Mouse (Mus musculus): ENCODE results near the gene Tufm. TPM values are rescaled to one million over a fixed set of nuclear protein-coding genes. Genes with fewer than 3 reads are reported as not detected.

The Tufm gene
- polyA plus RNA-seq, 1 experiment: 167 TPM

GRCm38 (mm10) chr7:126502751-126503150, 15.6 kb downstream of the Tufm start:
- TF ChIP-seq TCF12 (IDR thresholded peaks at IDR 0.05; ENCODE audit: insufficient read depth, poor library complexity, severe bottlenecking): no peak
- TF ChIP-seq POLR2A (IDR thresholded peaks at IDR 0.05; ENCODE audit: insufficient read length, low read depth): no peak
- TF ChIP-seq MAX (IDR thresholded peaks at IDR 0.05; ENCODE audit: low read depth): no peak
- TF ChIP-seq SRF (IDR thresholded peaks at IDR 0.05; ENCODE audit: control insufficient read depth, insufficient read length, low read depth): no peak
- no peak for TF ChIP-seq E2F4 (IDR thresholded peaks at IDR 0.05; ENCODE audit: insufficient read depth)
- no peak for TF ChIP-seq POLR2AphosphoS2 (IDR thresholded peaks at IDR 0.05; ENCODE audit: insufficient read length, low read depth)
- TF ChIP-seq MYOG (IDR thresholded peaks at IDR 0.05; ENCODE audit: control insufficient read depth in 1 of 3, insufficient read depth in 1 of 3, insufficient read length in 2 of 3, low read depth in 2 of 3): no peak
- no peak for TF ChIP-seq TCF3 (IDR thresholded peaks at IDR 0.05; ENCODE audit: insufficient read length, low read depth)
- TF ChIP-seq REST (IDR thresholded peaks at IDR 0.05; ENCODE audit: insufficient read depth, insufficient read length): no peak
- no peak for TF ChIP-seq CEBPB (IDR thresholded peaks at IDR 0.05; ENCODE audit: insufficient read depth, poor library complexity, severe bottlenecking)
- no peak for TF ChIP-seq MYOD1 (IDR thresholded peaks at IDR 0.05; ENCODE audit: control insufficient read depth in 1 of 3, insufficient read length in 2 of 3, low read depth in 2 of 3)
- no peak for TF ChIP-seq USF1 (IDR thresholded peaks at IDR 0.05; ENCODE audit: low read depth)
- peak overlapping the region; percentile 91 for H3ac ChIP-seq (ENCODE audit: control insufficient read depth, insufficient read length)
- peaks cover 30% of the 10 kb centered on the region for H3K36me3 ChIP-seq (ENCODE audit: control insufficient read depth, insufficient read depth)
- peak overlapping the region; percentile 62 for H3K4me3 ChIP-seq
- H3K4me2 ChIP-seq (ENCODE audit: low read depth): no peak overlapping the region
- H3K79me2 ChIP-seq (ENCODE audit: control insufficient read depth, insufficient read depth): peaks cover 40% of the 10 kb centered on the region
- H3K27me3 ChIP-seq (ENCODE audit: control insufficient read depth, insufficient read depth, insufficient read length): no peaks in the 10 kb centered on the region

- peak within 1 kb of the TSS; percentile 62 for H3K4me3 ChIP-seq
- peaks cover 24% of the 10 kb centered on the region for H3K36me3 ChIP-seq (ENCODE audit: control insufficient read depth, insufficient read depth)
- peak within 1 kb of the TSS; percentile 91 for H3ac ChIP-seq (ENCODE audit: control insufficient read depth, insufficient read length)
- H3K79me2 ChIP-seq (ENCODE audit: control insufficient read depth, insufficient read depth): peaks cover 34% of the 10 kb centered on the region
- H3K27me3 ChIP-seq (ENCODE audit: control insufficient read depth, insufficient read depth, insufficient read length): no peaks in the 10 kb centered on the region
- peak within 1 kb of the TSS; percentile 98 for H3K4me2 ChIP-seq (ENCODE audit: low read depth)
- TF ChIP-seq MYOG (IDR thresholded peaks at IDR 0.05; ENCODE audit: control insufficient read depth in 1 of 3, insufficient read depth in 1 of 3, insufficient read length in 2 of 3, low read depth in 2 of 3) (peak in 1 of 3 experiments; percentile 39), TCF12 (IDR thresholded peaks at IDR 0.05; ENCODE audit: insufficient read depth, poor library complexity, severe bottlenecking) (no peak), TCF3 (IDR thresholded peaks at IDR 0.05; ENCODE audit: insufficient read length, low read depth) (no peak), USF1 (IDR thresholded peaks at IDR 0.05; ENCODE audit: low read depth) (no peak), SRF (IDR thresholded peaks at IDR 0.05; ENCODE audit: control insufficient read depth, insufficient read length, low read depth) (no peak), MYOD1 (IDR thresholded peaks at IDR 0.05; ENCODE audit: control insufficient read depth in 1 of 3, insufficient read length in 2 of 3, low read depth in 2 of 3) (peak in 1 of 3 experiments; percentile 20), POLR2A (IDR thresholded peaks at IDR 0.05; ENCODE audit: insufficient read length, low read depth) (peak; percentile 58), REST (IDR thresholded peaks at IDR 0.05; ENCODE audit: insufficient read depth, insufficient read length) (peak; percentile 33), MAX (IDR thresholded peaks at IDR 0.05; ENCODE audit: low read depth) (no peak), POLR2AphosphoS2 (IDR thresholded peaks at IDR 0.05; ENCODE audit: insufficient read length, low read depth) (peak; percentile 94)
These were observed 16.2 kb downstream of the Tufm start, which contains the start of gene Atxn2l for GRCm38 (mm10) chr7:126503273-126503878. Atxn2l (minus strand) TSS chr7:126503437.

DNA sequence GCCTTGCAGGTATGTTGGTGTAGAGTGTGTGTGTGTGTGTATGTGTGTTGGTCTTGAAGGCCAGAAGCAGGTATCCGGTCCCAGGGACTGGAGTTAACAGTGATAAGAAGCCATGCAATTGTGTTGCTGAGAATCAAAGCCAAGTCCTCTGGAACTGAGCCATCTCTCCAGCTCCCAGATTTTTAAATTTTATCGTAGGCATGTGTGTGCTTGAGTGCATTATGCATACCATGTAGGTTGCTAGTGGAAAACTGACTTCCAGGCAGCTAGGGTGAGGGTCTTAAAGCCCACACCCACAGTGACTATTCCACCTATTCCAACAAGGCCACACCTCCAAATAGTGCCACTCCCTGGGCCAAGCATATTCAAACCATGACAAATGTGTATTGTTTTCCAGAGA, 17.8 kb downstream of the Tufm start:
- Histone ChIP-seq H3K36me3 (ENCODE audit: control insufficient read depth, insufficient read depth) (peaks cover 12% of the 10 kb centered on the region), H3K79me2 (ENCODE audit: control insufficient read depth, insufficient read depth) (peaks cover 19% of the 10 kb centered on the region), H3ac (ENCODE audit: control insufficient read depth, insufficient read length) (no peak overlapping the region), H3K27me3 (ENCODE audit: control insufficient read depth, insufficient read depth, insufficient read length) (no peaks in the 10 kb centered on the region), H3K4me2 (ENCODE audit: low read depth) (no peak overlapping the region), H3K4me3 (no peak overlapping the region)
- TF ChIP-seq SRF (IDR thresholded peaks at IDR 0.05; ENCODE audit: control insufficient read depth, insufficient read length, low read depth): no peak

GRCm38 (mm10) chr7:126507126-126507778, 20.1 kb downstream of the Tufm start:
- no peaks in the 10 kb centered on the region for H3K27me3 ChIP-seq (ENCODE audit: control insufficient read depth, insufficient read depth, insufficient read length)
- H3ac ChIP-seq (ENCODE audit: control insufficient read depth, insufficient read length): no peak overlapping the region
- H3K4me2 ChIP-seq (ENCODE audit: low read depth): peak overlapping the region; percentile 2
- no peaks in the 10 kb centered on the region for H3K79me2 ChIP-seq (ENCODE audit: control insufficient read depth, insufficient read depth)
- TF ChIP-seq CEBPB (IDR thresholded peaks at IDR 0.05; ENCODE audit: insufficient read depth, poor library complexity, severe bottlenecking) (no peak), SRF (IDR thresholded peaks at IDR 0.05; ENCODE audit: control insufficient read depth, insufficient read length, low read depth) (no peak), POLR2A (IDR thresholded peaks at IDR 0.05; ENCODE audit: insufficient read length, low read depth) (no peak), USF1 (IDR thresholded peaks at IDR 0.05; ENCODE audit: low read depth) (no peak)
- no peak overlapping the region for H3K4me3 ChIP-seq
- H3K36me3 ChIP-seq (ENCODE audit: control insufficient read depth, insufficient read depth): no peaks in the 10 kb centered on the region

GRCm38 (mm10) chr7:126511287-126511686, 24.1 kb downstream of the Tufm start:
- no peaks in the 10 kb centered on the region for H3K79me2 ChIP-seq (ENCODE audit: control insufficient read depth, insufficient read depth)
- no peak overlapping the region for H3K4me3 ChIP-seq
- H3K4me2 ChIP-seq (ENCODE audit: low read depth): no peak overlapping the region
- peaks cover 14% of the 10 kb centered on the region for H3K27me3 ChIP-seq (ENCODE audit: control insufficient read depth, insufficient read depth, insufficient read length)
- TF ChIP-seq TCF3 (IDR thresholded peaks at IDR 0.05; ENCODE audit: insufficient read length, low read depth): no peak
- TF ChIP-seq TCF12 (IDR thresholded peaks at IDR 0.05; ENCODE audit: insufficient read depth, poor library complexity, severe bottlenecking): no peak
- TF ChIP-seq SRF (IDR thresholded peaks at IDR 0.05; ENCODE audit: control insufficient read depth, insufficient read length, low read depth): no peak
- H3K36me3 ChIP-seq (ENCODE audit: control insufficient read depth, insufficient read depth): no peaks in the 10 kb centered on the region
- H3ac ChIP-seq (ENCODE audit: control insufficient read depth, insufficient read length): no peak overlapping the region

Data from myocyte (in vitro differentiated cells).